Mouse (Mus musculus) lung, adult 18-20 months (tissue): ENCODE measurements around the gene Rhox2b.
"Not testable (repeated sequence)": the region's sequence is repeated elsewhere in the genome, so short reads cannot be mapped to it uniquely, and the experiment has no call there.

Source experiments
- DNase-seq, 2 experiments: peaks; one replicate each; pipeline ENCODE4 v3.0.0; 2022; ENCODE audit warnings: mixed read lengths in 2 of 2

The Rhox2b gene

GRCm38 (mm10) chrX:37411767-37412166, at the start of gene Rhox2b:
Gene Rhox2b, plus strand, starts transcription at chrX:37412067.
- not testable (repeated sequence) for DNase-seq

- not testable (repeated sequence) for DNase-seq
These were observed 32.1 kb upstream of the Rhox2b start, which contains the start of gene Rhox3a2 for GRCm38 (mm10) chrX:37379728-37380127. Gene Rhox3a2, plus strand, starts transcription at chrX:37380028.

GRCm38 (mm10) chrX:37390548-37390947, 21.3 kb upstream of the Rhox2b start, which contains the start of gene Rhox4a2:
Gene Rhox4a2, plus strand, starts transcription at chrX:37390848.
- not testable (repeated sequence) for DNase-seq

GRCm38 (mm10) chrX:37432194-37432593, 20.3 kb downstream of the Rhox2b start, which contains the start of gene Rhox4b:
Gene Rhox4b, plus strand, starts transcription at chrX:37432494.
- DNase-seq = not testable (repeated sequence)

- DNase-seq = not testable (repeated sequence)
These were observed 41.5 kb downstream of the Rhox2b start, which contains the start of gene Rhox2c for GRCm38 (mm10) chrX:37453380-37453779. Gene Rhox2c, plus strand, starts transcription at chrX:37453680.

GRCm38 (mm10) chrX:37458285-37458684, 46.4 kb downstream of the Rhox2b start, which contains the start of gene Rhox3c:
Gene Rhox3c, plus strand, starts transcription at chrX:37458585.
- DNase-seq = not testable (repeated sequence)
